Mouse (Mus musculus) layer of hippocampus, adult 2 months (tissue): ENCODE measurements around the gene Elovl6. TPM values are rescaled to one million over a fixed set of nuclear protein-coding genes. Genes with fewer than 3 reads are reported as not detected.

Experiments used
- DNase-seq, 2 experiments: peaks; one replicate each; pipeline ENCODE4 v3.0.0; 2022; ENCODE audit warnings: low spot score in 2 of 2
- H3K27ac ChIP-seq: fragments of 200-600 bp; 2 replicates; pipeline ENCODE4 v1.8.1; 2022
- H3K4me3 ChIP-seq: fragments of 200-600 bp; 2 replicates; pipeline ENCODE4 v1.8.1; 2022; ENCODE audit warnings: mild to moderate bottlenecking
- CTCF ChIP-seq: fragments of 200-600 bp; conservative IDR thresholded peaks from 2 replicates; pipeline ENCODE4 v1.8.1; 2022; ENCODE audit warnings: antibody characterized with exemption, mild to moderate bottlenecking, moderate library complexity
- total RNA-seq, 2 experiments: library from RNA; stranded (reverse); gene quantifications; 2 replicates each; pipeline ENCODE4 v1.2.3; 2021

The Elovl6 gene
- total RNA-seq, 2 experiments from 2014 or later, result 28.3 to 30.4 TPM

GRCm38 (mm10) chr3:129561853-129562252 is 29.7 kb downstream of the Elovl6 start:
- no peak for DNase-seq
- no peak overlapping the region for H3K27ac ChIP-seq
- TF ChIP-seq CTCF, result no peak

GRCm38 (mm10) chr3:129562411-129562810 is 30.3 kb downstream of the Elovl6 start:
- Histone ChIP-seq H3K4me3 (no peak overlapping the region), H3K27ac (no peak overlapping the region)
- TF ChIP-seq CTCF, result no peak
- no peak for DNase-seq

More at GRCm38 (mm10) chr3:129561853-129562252, 29.7 kb downstream of the Elovl6 start:
- no peak overlapping the region for H3K4me3 ChIP-seq

GRCm38 (mm10) chr3:129563807-129564206 is 31.7 kb downstream of the Elovl6 start:
- no peak overlapping the region for H3K4me3 ChIP-seq
- no peak for TF ChIP-seq CTCF
- no peak for DNase-seq
- H3K27ac ChIP-seq, result no peak overlapping the region

GRCm38 (mm10) chr3:129564852-129565251 is 32.7 kb downstream of the Elovl6 start:
- Histone ChIP-seq H3K4me3 (no peak overlapping the region), H3K27ac (no peak overlapping the region)
- no peak for DNase-seq
- TF ChIP-seq CTCF, result no peak

GRCm38 (mm10) chr3:129565458-129565857 is 33.3 kb downstream of the Elovl6 start:
- Histone ChIP-seq H3K4me3 (no peak overlapping the region), H3K27ac (no peak overlapping the region)
- DNase-seq, result no peak
- TF ChIP-seq CTCF, result no peak

GRCm38 (mm10) chr3:129566013-129566412 is 33.9 kb downstream of the Elovl6 start:
- peak overlapping the region; percentile 43; the same call in 1 of the 2 replicates for H3K27ac ChIP-seq
- no peak for DNase-seq
- H3K4me3 ChIP-seq, result no peak overlapping the region
- TF ChIP-seq CTCF, result no peak

GRCm38 (mm10) chr3:129566876-129567275 is 34.7 kb downstream of the Elovl6 start:
- no peak for TF ChIP-seq CTCF
- Histone ChIP-seq H3K27ac (peak overlapping the region; percentile 43; the same call in 1 of the 2 replicates), H3K4me3 (no peak overlapping the region)
- no peak for DNase-seq

- Histone ChIP-seq H3K27ac (no peak overlapping the region), H3K4me3 (no peak overlapping the region)
- TF ChIP-seq CTCF, result no peak
- no peak for DNase-seq
Observed at GRCm38 (mm10) chr3:129568506-129568905, 36.4 kb downstream of the Elovl6 start.

- Histone ChIP-seq H3K4me3 (no peak overlapping the region), H3K27ac (no peak overlapping the region)
- no peak for TF ChIP-seq CTCF
- DNase-seq, result no peak
Observed at GRCm38 (mm10) chr3:129570989-129571388, 38.8 kb downstream of the Elovl6 start.

GRCm38 (mm10) chr3:129571642-129572041 is 39.5 kb downstream of the Elovl6 start:
- no peak overlapping the region for H3K27ac ChIP-seq
- DNase-seq, result no peak
- H3K4me3 ChIP-seq, result no peak overlapping the region
- no peak for TF ChIP-seq CTCF

- no peak for TF ChIP-seq CTCF
- Histone ChIP-seq H3K27ac (no peak overlapping the region), H3K4me3 (no peak overlapping the region)
- no peak for DNase-seq
Observed at GRCm38 (mm10) chr3:129572959-129573358, 40.8 kb downstream of the Elovl6 start.

GRCm38 (mm10) chr3:129573609-129574008 is 41.5 kb downstream of the Elovl6 start:
- DNase-seq, result no peak
- H3K4me3 ChIP-seq, result no peak overlapping the region
- H3K27ac ChIP-seq, result no peak overlapping the region
- TF ChIP-seq CTCF, result no peak

- no peak for TF ChIP-seq CTCF
- DNase-seq, result no peak
- no peak overlapping the region for H3K27ac ChIP-seq
- H3K4me3 ChIP-seq, result no peak overlapping the region
Observed at GRCm38 (mm10) chr3:129575086-129575485, 42.9 kb downstream of the Elovl6 start.

GRCm38 (mm10) chr3:129576522-129576921 is 44.4 kb downstream of the Elovl6 start:
- Histone ChIP-seq H3K4me3 (no peak overlapping the region), H3K27ac (no peak overlapping the region)
- TF ChIP-seq CTCF, result no peak
- no peak for DNase-seq

- no peak for DNase-seq
- Histone ChIP-seq H3K4me3 (no peak overlapping the region), H3K27ac (no peak overlapping the region)
- no peak for TF ChIP-seq CTCF
Observed at GRCm38 (mm10) chr3:129578741-129579475, 46.8 kb downstream of the Elovl6 start.
